Mouse (Mus musculus) liver, embryonic 18 days (tissue): Measurements from ENCODE around the gene Ctsk. TPM values are rescaled to one million over a fixed set of nuclear protein-coding genes. Genes with fewer than 3 reads are reported as not detected.

Experiments used
- polyA plus RNA-seq: library from polyadenylated mRNA; depleted of rRNA; stranded (reverse); fragments of >200 nt; gene quantifications from 2 replicates; pipeline ENCODE4 v1.2.3, GENCODE M21; 2012; rRNA removed

Ctsk gene
- 1.2 and 1.4 TPM in 2 replicates for polyA plus RNA-seq

GRCm38 (mm10) chr3:95499024-95499423 lies at the start of gene Ctsk:
Gene Ctsk, plus strand, starts transcription at chr3:95499256.

GRCm38 (mm10) chr3:95526622-95527211 lies 27.7 kb downstream of the Ctsk start, which contains the start of gene Ctss:
Gene Ctss, plus strand, starts transcription at chr3:95526786.

Other genes starting within 250 kb of the Ctsk start
- 0.02 and 0.04 TPM in 2 replicates for gene Bnipl, start 248.1 kb upstream of the Ctsk start, polyA plus RNA-seq
- 34.8 and 35.4 TPM in 2 replicates for gene Mindy1, start 217.9 kb upstream of the Ctsk start, polyA plus RNA-seq
- 7.7 and 8.3 TPM in 2 replicates for gene Prune1, start 217.2 kb upstream of the Ctsk start, polyA plus RNA-seq
- 1.6 and 1.8 TPM in 2 replicates for gene Anxa9, start 192.1 kb upstream of the Ctsk start, polyA plus RNA-seq
- gene Cers2, start 184.5 kb upstream of the Ctsk start, polyA plus RNA-seq, result 69.0 and 71.4 TPM in 2 replicates
- gene Setdb1, start 142.1 kb upstream of the Ctsk start, polyA plus RNA-seq, result 11.2 and 13.2 TPM in 2 replicates
- gene 4930558C23Rik, start 96.4 kb upstream of the Ctsk start, polyA plus RNA-seq, result not detected in 2 replicates
- 12.3 and 13.4 TPM in 2 replicates for gene Arnt, start 64.9 kb upstream of the Ctsk start, polyA plus RNA-seq
- gene Ctss, start 27.5 kb downstream of the Ctsk start, polyA plus RNA-seq, result 48.7 and 63.1 TPM in 2 replicates
- not detected in 2 replicates for gene Hormad1, start 60.4 kb downstream of the Ctsk start, polyA plus RNA-seq
- 9.9 and 10.3 TPM in 2 replicates for gene Golph3l, start 89.7 kb downstream of the Ctsk start, polyA plus RNA-seq
- gene Ensa, start 125.7 kb downstream of the Ctsk start, polyA plus RNA-seq, result 11.0 and 11.3 TPM in 2 replicates
- 35.9 and 40.1 TPM in 2 replicates for gene Mcl1, start 159.5 kb downstream of the Ctsk start, polyA plus RNA-seq
- 0.88 and 1.5 TPM in 2 replicates for gene Adamtsl4, start 188.7 kb downstream of the Ctsk start, polyA plus RNA-seq
- gene Ecm1, start 240.3 kb downstream of the Ctsk start, polyA plus RNA-seq, result 50.8 and 75.0 TPM in 2 replicates